Mouse (Mus musculus) cortical plate, adult 2 months (tissue): ENCODE results near the gene Prkce. TPM values are rescaled to one million over a fixed set of nuclear protein-coding genes. Genes with fewer than 3 reads are reported as not detected.
A peak's percentile ranks its signal among the peaks of the same experiment; 100 is the strongest.

ENCODE experiments used
- H3K27ac ChIP-seq: fragments of 200-500 bp; 2 replicates; pipeline ENCODE4 v1.5.1; 2012; ENCODE audit warnings: low read length, control low read depth, inconsistent platforms; ENCODE audit not compliant: insufficient read depth
- H3K4me1 ChIP-seq: fragments of 200-500 bp; 2 replicates; pipeline ENCODE4 v1.6.1; 2011; ENCODE audit warnings: low read length; ENCODE audit not compliant: control insufficient read depth, insufficient read depth
- H3K4me3 ChIP-seq: fragments of 200-500 bp; 2 replicates; pipeline ENCODE4 v1.5.1; 2011; ENCODE audit warnings: mild to moderate bottlenecking, low read length, control low read depth; ENCODE audit not compliant: insufficient read depth
- CTCF ChIP-seq: fragments of 200-500 bp; IDR thresholded peaks from 2 replicates; pipeline ENCODE4 v1.5.1; 2011; ENCODE audit warnings: mild to moderate bottlenecking, control low read depth, low read length; ENCODE audit not compliant: insufficient read depth; ENCODE audit errors: extremely low read depth
- POLR2A ChIP-seq: fragments of 200-500 bp; IDR thresholded peaks from 2 replicates; pipeline ENCODE4 v1.6.1; 2011; ENCODE audit warnings: mild to moderate bottlenecking, low read length, control low read depth; ENCODE audit not compliant: insufficient read depth; ENCODE audit errors: extremely low read depth
- polyA plus RNA-seq: library from polyadenylated mRNA; depleted of rRNA; stranded (reverse); fragments of >200 nt; gene quantifications from 2 replicates; pipeline ENCODE4 v1.2.3, GENCODE M21; 2012

The Prkce gene
- polyA plus RNA-seq, 1 experiment: 83.7 TPM

- TF ChIP-seq POLR2A: no peak
- no peak for TF ChIP-seq CTCF
- Histone ChIP-seq H3K4me3 (no peak overlapping the region), H3K27ac (no peak overlapping the region), H3K4me1 (peaks cover 2% of the 10 kb centered on the region; the same call in 1 of the 2 replicates)
Observed at GRCm38 (mm10) chr17:86149726-86150125, 17.9 kb upstream of the Prkce start.

GRCm38 (mm10) chr17:86150867-86151348 lies 16.7 kb upstream of the Prkce start:
- Histone ChIP-seq H3K4me3 (no peak overlapping the region), H3K4me1 (peaks cover under 1% of the 10 kb centered on the region; the same call in 1 of the 2 replicates), H3K27ac (no peak overlapping the region)
- TF ChIP-seq CTCF (no peak), POLR2A (no peak)

- no peak overlapping the region for H3K27ac ChIP-seq
- TF ChIP-seq CTCF: no peak
- no peak for TF ChIP-seq POLR2A
Observed at GRCm38 (mm10) chr17:86156999-86157398, 10.6 kb upstream of the Prkce start.

GRCm38 (mm10) chr17:86162672-86163071 lies 4.9 kb upstream of the Prkce start:
- no peaks in the 10 kb centered on the region for H3K4me1 ChIP-seq
- no peak overlapping the region for H3K4me3 ChIP-seq
- H3K27ac ChIP-seq: no peak overlapping the region
- TF ChIP-seq POLR2A (no peak), CTCF (no peak)

More at GRCm38 (mm10) chr17:86156999-86157398, 10.6 kb upstream of the Prkce start:
- H3K4me3 ChIP-seq: no peak overlapping the region
- no peaks in the 10 kb centered on the region for H3K4me1 ChIP-seq

GRCm38 (mm10) chr17:86164416-86164815 lies 3.2 kb upstream of the Prkce start:
- no peak overlapping the region for H3K4me3 ChIP-seq
- H3K4me1 ChIP-seq: no peaks in the 10 kb centered on the region
- H3K27ac ChIP-seq: no peak overlapping the region
- TF ChIP-seq POLR2A: no peak
- TF ChIP-seq CTCF: no peak

- TF ChIP-seq POLR2A (no peak), CTCF (no peak)
- Histone ChIP-seq H3K4me3 (peak overlapping the region; percentile 93), H3K4me1 (no peaks in the 10 kb centered on the region; the same call in 1 of the 2 replicates), H3K27ac (no peak overlapping the region)
Observed at GRCm38 (mm10) chr17:86166051-86166566, 1.5 kb upstream of the Prkce start.

GRCm38 (mm10) chr17:86166567-86167319 lies 842 bp upstream of the Prkce start:
- Histone ChIP-seq H3K27ac (peak overlapping the region; percentile 86), H3K4me3 (peak overlapping the region; percentile 93), H3K4me1 (no peaks in the 10 kb centered on the region; the same call in 1 of the 2 replicates)
- no peak for TF ChIP-seq CTCF
- no peak for TF ChIP-seq POLR2A

- H3K4me1 ChIP-seq: no peaks in the 10 kb centered on the region; the same call in 1 of the 2 replicates
- H3K4me3 ChIP-seq: peak overlapping the region; percentile 93
- TF ChIP-seq CTCF: no peak
- TF ChIP-seq POLR2A: 0 out of 2 replicates have a peak, but pooled peaks have one; percentile 15
Observed at GRCm38 (mm10) chr17:86168231-86168981, 821 bp downstream of the Prkce start.

GRCm38 (mm10) chr17:86169092-86169491 lies 1.5 kb downstream of the Prkce start:
- Histone ChIP-seq H3K27ac (peak overlapping the region; percentile 63), H3K4me3 (peak overlapping the region; percentile 93), H3K4me1 (no peaks in the 10 kb centered on the region; the same call in 1 of the 2 replicates)
- no peak for TF ChIP-seq CTCF
- no peak for TF ChIP-seq POLR2A

More at GRCm38 (mm10) chr17:86168231-86168981, 821 bp downstream of the Prkce start:
- peak overlapping the region; percentile 63 for H3K27ac ChIP-seq
